Mouse (Mus musculus): ENCODE data around the gene Zfp207. TPM values are rescaled to one million over a fixed set of nuclear protein-coding genes. Genes with fewer than 3 reads are reported as not detected.
"Not testable (repeated sequence)": the region's sequence is repeated elsewhere in the genome, so short reads cannot be mapped to it uniquely, and the experiment has no call there.

Zfp207 gene
- polyA plus RNA-seq, 1 experiment from 2014 or later: 163 TPM

- peaks cover 0 to 30% of the 10 kb centered on the region in 2 experiments; a peak in 3 of 4 replicates for H3K4me1 ChIP-seq (ENCODE audit: control insufficient read depth in 2 of 2, insufficient read depth in 2 of 2, low read length in 2 of 2)
- 52% methylated on average over 4 of the region's 4 CpGs for WGBS
- no peak overlapping the region for H3K27ac ChIP-seq (replicated peaks in 1 of 2; ENCODE audit: control insufficient read depth in 1 of 2, insufficient read depth in 1 of 2, low read depth in 2 of 2, low read length in 2 of 2)
- H3K4me3 ChIP-seq (ENCODE audit: control insufficient read depth in 1 of 2, insufficient read depth in 1 of 2, low read depth in 1 of 2, low read length in 2 of 2): peak overlapping the region; percentile 61 to 97
- ATAC-seq (ENCODE audit: insufficient number of reproducible peaks, insufficient read depth, low FRiP score, low read depth): no peak
- H3K36me3 ChIP-seq (ENCODE audit: control insufficient read depth, insufficient read depth, low read length): peaks cover 47% of the 10 kb centered on the region
- peak overlapping the region; percentile 100 for H3K9ac ChIP-seq (ENCODE audit: low read length)
- no peaks in the 10 kb centered on the region for H3K9me3 ChIP-seq (ENCODE audit: control insufficient read depth, low read length)
- H3K4me2 ChIP-seq (ENCODE audit: low read length): peak overlapping the region; percentile 85
- no peaks in the 10 kb centered on the region for H3K27me3 ChIP-seq (ENCODE audit: control insufficient read depth, insufficient read depth, low read length)
These were observed 2.0 kb downstream of the Zfp207 start for GRCm38 (mm10) chr11:80385055-80385454.

DNA sequence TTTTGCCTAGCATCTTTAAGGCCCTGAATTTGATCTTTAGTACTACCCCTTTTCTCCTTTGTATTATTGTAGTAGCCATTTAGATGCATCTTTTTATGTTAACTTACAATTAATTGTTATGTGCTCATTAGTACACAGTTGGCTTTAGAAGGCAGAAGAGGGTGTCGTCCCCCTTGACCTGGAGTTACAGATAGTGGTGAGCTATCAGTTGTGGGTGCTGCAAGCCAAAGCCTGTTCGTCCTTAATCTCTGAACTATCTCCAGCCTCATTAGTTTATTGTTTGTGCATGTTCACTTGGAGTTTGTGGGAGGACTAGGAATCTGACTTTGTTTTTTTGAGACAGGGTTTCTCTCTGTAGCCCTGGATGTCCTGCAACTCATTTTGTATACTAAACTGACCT, 3.7 kb downstream of the Zfp207 start:
- H3K4me2 ChIP-seq (ENCODE audit: low read length): peak overlapping the region; percentile 85
- H3K9me3 ChIP-seq (ENCODE audit: control insufficient read depth, low read length): no peaks in the 10 kb centered on the region
- no peaks in the 10 kb centered on the region for H3K27me3 ChIP-seq (ENCODE audit: control insufficient read depth, insufficient read depth, low read length)
- H3K4me1 ChIP-seq (ENCODE audit: control insufficient read depth in 2 of 2, insufficient read depth in 2 of 2, low read length in 2 of 2): peaks cover 0 to 30% of the 10 kb centered on the region in 2 experiments; a peak in 3 of 4 replicates
- peak overlapping the region in 1 of 2 experiments; percentile 97; a peak in 1 of 4 replicates for H3K4me3 ChIP-seq (ENCODE audit: control insufficient read depth in 1 of 2, insufficient read depth in 1 of 2, low read depth in 1 of 2, low read length in 2 of 2)
- ATAC-seq (ENCODE audit: insufficient number of reproducible peaks, insufficient read depth, low FRiP score, low read depth): no peak
- WGBS: 27% methylated on average over 2 of the region's 2 CpGs
- H3K36me3 ChIP-seq (ENCODE audit: control insufficient read depth, insufficient read depth, low read length): peaks cover 63% of the 10 kb centered on the region
- H3K27ac ChIP-seq (replicated peaks in 1 of 2; ENCODE audit: control insufficient read depth in 1 of 2, insufficient read depth in 1 of 2, low read depth in 2 of 2, low read length in 2 of 2): no peak overlapping the region
- H3K9ac ChIP-seq (ENCODE audit: low read length): peak overlapping the region; percentile 21; the same call in 1 of the 2 replicates

- Histone ChIP-seq H3K27ac (replicated peaks in 1 of 2; ENCODE audit: control insufficient read depth in 1 of 2, insufficient read depth in 1 of 2, low read depth in 2 of 2, low read length in 2 of 2) (no peak overlapping the region), H3K9me3 (ENCODE audit: control insufficient read depth, low read length) (no peaks in the 10 kb centered on the region), H3K4me2 (ENCODE audit: low read length) (no peak overlapping the region), H3K27me3 (ENCODE audit: control insufficient read depth, insufficient read depth, low read length) (no peaks in the 10 kb centered on the region), H3K36me3 (ENCODE audit: control insufficient read depth, insufficient read depth, low read length) (peaks cover 88% of the 10 kb centered on the region), H3K9ac (ENCODE audit: low read length) (no peak overlapping the region), H3K4me3 (ENCODE audit: control insufficient read depth in 1 of 2, insufficient read depth in 1 of 2, low read depth in 1 of 2, low read length in 2 of 2) (no peak overlapping the region), H3K4me1 (ENCODE audit: control insufficient read depth in 2 of 2, insufficient read depth in 2 of 2, low read length in 2 of 2) (peaks cover 0 to 19% of the 10 kb centered on the region in 2 experiments; a peak in 2 of 4 replicates)
- ATAC-seq (ENCODE audit: insufficient number of reproducible peaks, insufficient read depth, low FRiP score, low read depth): no peak
- 73% methylated on average over 1 of the region's 1 CpGs for WGBS
These were observed 6.8 kb downstream of the Zfp207 start for GRCm38 (mm10) chr11:80389885-80390284.

DNA sequence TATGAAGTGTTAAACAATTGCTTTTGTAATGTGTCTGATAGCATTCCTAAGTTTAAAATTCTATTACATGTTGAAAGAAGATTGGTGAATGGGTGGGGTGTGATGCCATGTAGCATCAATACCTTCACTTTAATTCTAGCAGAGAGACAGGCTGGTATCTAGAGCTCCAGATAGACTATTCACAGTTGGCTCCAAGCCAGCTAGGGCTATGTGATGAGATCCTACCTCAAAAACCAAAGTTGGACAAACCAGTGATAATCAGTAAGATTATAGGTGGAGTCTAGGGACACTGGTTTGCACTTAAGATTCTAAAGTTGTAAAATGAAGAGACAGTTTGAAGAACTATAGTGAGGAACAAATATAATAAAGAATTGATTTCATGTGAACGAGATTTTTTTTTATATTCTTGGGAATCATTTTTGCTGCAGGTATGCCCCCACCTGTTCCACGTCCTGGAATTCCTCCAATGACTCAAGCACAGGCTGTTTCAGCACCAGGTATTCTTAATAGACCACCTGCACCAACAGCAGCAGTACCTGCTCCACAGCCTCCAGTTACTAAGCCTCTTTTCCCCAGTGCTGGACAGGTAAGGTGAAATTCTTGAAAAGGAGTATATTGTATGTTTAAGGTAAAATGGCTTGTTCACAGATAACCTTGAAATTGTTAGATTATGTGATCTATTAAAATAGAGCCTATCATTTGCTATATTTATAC, 8.5 kb downstream of the Zfp207 start:
- Histone ChIP-seq H3K9ac (ENCODE audit: low read length) (no peak overlapping the region), H3K4me3 (ENCODE audit: control insufficient read depth in 1 of 2, insufficient read depth in 1 of 2, low read depth in 1 of 2, low read length in 2 of 2) (no peak overlapping the region), H3K4me2 (ENCODE audit: low read length) (no peak overlapping the region), H3K27ac (replicated peaks in 1 of 2; ENCODE audit: control insufficient read depth in 1 of 2, insufficient read depth in 1 of 2, low read depth in 2 of 2, low read length in 2 of 2) (no peak overlapping the region), H3K9me3 (ENCODE audit: control insufficient read depth, low read length) (no peaks in the 10 kb centered on the region), H3K4me1 (ENCODE audit: control insufficient read depth in 2 of 2, insufficient read depth in 2 of 2, low read length in 2 of 2) (peaks cover 0 to 3% of the 10 kb centered on the region in 2 experiments; a peak in 1 of 4 replicates), H3K27me3 (ENCODE audit: control insufficient read depth, insufficient read depth, low read length) (no peaks in the 10 kb centered on the region), H3K36me3 (ENCODE audit: control insufficient read depth, insufficient read depth, low read length) (peaks cover 93% of the 10 kb centered on the region)
- no peak for ATAC-seq (ENCODE audit: insufficient number of reproducible peaks, insufficient read depth, low FRiP score, low read depth)
- 91% methylated on average over 2 of the region's 2 CpGs for WGBS

- H3K27me3 ChIP-seq (ENCODE audit: control insufficient read depth, insufficient read depth, low read length): no peaks in the 10 kb centered on the region
- WGBS: 95% methylated on average over 3 of the region's 3 CpGs
- no peaks in the 10 kb centered on the region for H3K9me3 ChIP-seq (ENCODE audit: control insufficient read depth, low read length)
- no peak for ATAC-seq (ENCODE audit: insufficient number of reproducible peaks, insufficient read depth, low FRiP score, low read depth)
- no peak overlapping the region for H3K4me3 ChIP-seq (ENCODE audit: control insufficient read depth in 1 of 2, insufficient read depth in 1 of 2, low read depth in 1 of 2, low read length in 2 of 2)
- no peak overlapping the region for H3K4me2 ChIP-seq (ENCODE audit: low read length)
- no peak overlapping the region for H3K27ac ChIP-seq (replicated peaks in 1 of 2; ENCODE audit: control insufficient read depth in 1 of 2, insufficient read depth in 1 of 2, low read depth in 2 of 2, low read length in 2 of 2)
- no peaks in the 10 kb centered on the region for H3K4me1 ChIP-seq (ENCODE audit: control insufficient read depth in 2 of 2, insufficient read depth in 2 of 2, low read length in 2 of 2)
- peaks cover 92% of the 10 kb centered on the region for H3K36me3 ChIP-seq (ENCODE audit: control insufficient read depth, insufficient read depth, low read length)
- H3K9ac ChIP-seq (ENCODE audit: low read length): no peak overlapping the region
These were observed 12.9 kb downstream of the Zfp207 start for GRCm38 (mm10) chr11:80395930-80396329.

DNA sequence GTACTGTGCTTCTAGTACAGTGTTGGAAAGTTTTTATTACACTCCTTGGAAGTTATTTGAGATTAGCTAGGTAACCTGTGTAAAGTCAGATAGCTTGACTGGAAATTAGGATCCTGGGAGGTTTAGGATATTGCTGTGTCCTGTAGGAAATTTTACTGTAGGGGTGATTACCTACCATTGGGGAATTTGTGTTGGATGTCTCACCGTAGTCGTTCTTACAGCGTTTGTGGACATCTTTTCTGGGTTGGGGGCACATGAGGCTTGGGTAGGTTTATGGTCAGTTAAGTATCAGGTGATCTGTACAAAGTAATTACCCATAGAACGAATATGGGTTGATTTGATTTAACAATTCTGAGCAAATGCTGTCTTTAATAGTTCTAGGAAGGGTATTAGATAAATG, 13.5 kb downstream of the Zfp207 start:
- Histone ChIP-seq H3K9ac (ENCODE audit: low read length) (no peak overlapping the region), H3K4me2 (ENCODE audit: low read length) (no peak overlapping the region), H3K27me3 (ENCODE audit: control insufficient read depth, insufficient read depth, low read length) (no peaks in the 10 kb centered on the region), H3K4me3 (ENCODE audit: control insufficient read depth in 1 of 2, insufficient read depth in 1 of 2, low read depth in 1 of 2, low read length in 2 of 2) (no peak overlapping the region), H3K36me3 (ENCODE audit: control insufficient read depth, insufficient read depth, low read length) (peaks cover 91% of the 10 kb centered on the region), H3K4me1 (ENCODE audit: control insufficient read depth in 2 of 2, insufficient read depth in 2 of 2, low read length in 2 of 2) (no peaks in the 10 kb centered on the region), H3K9me3 (ENCODE audit: control insufficient read depth, low read length) (no peaks in the 10 kb centered on the region), H3K27ac (replicated peaks in 1 of 2; ENCODE audit: control insufficient read depth in 1 of 2, insufficient read depth in 1 of 2, low read depth in 2 of 2, low read length in 2 of 2) (no peak overlapping the region)
- 89% methylated on average over 4 of the region's 4 CpGs for WGBS
- no peak for ATAC-seq (ENCODE audit: insufficient number of reproducible peaks, insufficient read depth, low FRiP score, low read depth)

DNA sequence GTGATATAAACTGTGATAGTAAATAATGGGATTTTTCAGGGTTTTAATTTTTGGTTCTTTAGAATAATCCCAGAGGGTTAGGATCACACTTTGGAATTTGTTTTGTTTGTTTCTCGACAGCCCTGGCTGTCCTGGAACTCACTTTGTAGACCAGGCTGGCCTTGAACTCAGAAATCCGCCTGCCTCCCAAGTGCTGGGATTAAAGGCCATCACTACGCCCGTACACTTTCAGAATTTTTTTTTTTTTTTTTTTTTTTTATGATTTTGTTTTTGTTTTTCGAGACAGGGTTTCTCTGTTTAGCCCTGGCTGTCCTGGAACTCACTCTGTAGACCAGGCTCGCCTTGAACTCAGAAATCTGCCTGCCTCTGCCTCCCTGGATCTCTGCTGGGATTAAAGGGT, 24.8 kb downstream of the Zfp207 start:
- H3K9me3 ChIP-seq (ENCODE audit: control insufficient read depth, low read length): not testable (repeated sequence)

GRCm38 (mm10) chr11:80410377-80410776, 27.3 kb downstream of the Zfp207 start:
- Histone ChIP-seq H3K9ac (ENCODE audit: low read length) (no peak overlapping the region), H3K4me1 (ENCODE audit: control insufficient read depth in 2 of 2, insufficient read depth in 2 of 2, low read length in 2 of 2) (no peaks in the 10 kb centered on the region), H3K36me3 (ENCODE audit: control insufficient read depth, insufficient read depth, low read length) (peaks cover 56% of the 10 kb centered on the region), H3K27ac (replicated peaks in 1 of 2; ENCODE audit: control insufficient read depth in 1 of 2, insufficient read depth in 1 of 2, low read depth in 2 of 2, low read length in 2 of 2) (no peak overlapping the region), H3K27me3 (ENCODE audit: control insufficient read depth, insufficient read depth, low read length) (no peaks in the 10 kb centered on the region), H3K4me3 (ENCODE audit: control insufficient read depth in 1 of 2, insufficient read depth in 1 of 2, low read depth in 1 of 2, low read length in 2 of 2) (no peak overlapping the region), H3K4me2 (ENCODE audit: low read length) (no peak overlapping the region), H3K9me3 (ENCODE audit: control insufficient read depth, low read length) (no peaks in the 10 kb centered on the region)
- no peak for ATAC-seq (ENCODE audit: insufficient number of reproducible peaks, insufficient read depth, low FRiP score, low read depth)
- 92% methylated on average over 2 of the region's 2 CpGs for WGBS

More for the DNA sequence above, 24.8 kb downstream of the Zfp207 start:
- not testable (repeated sequence) for H3K4me1 ChIP-seq (ENCODE audit: control insufficient read depth in 2 of 2, insufficient read depth in 2 of 2, low read length in 2 of 2); H3K9ac ChIP-seq (ENCODE audit: low read length); H3K4me2 ChIP-seq (ENCODE audit: low read length); ATAC-seq (ENCODE audit: insufficient number of reproducible peaks, insufficient read depth, low FRiP score, low read depth); H3K27ac ChIP-seq (replicated peaks in 1 of 2; ENCODE audit: control insufficient read depth in 1 of 2, insufficient read depth in 1 of 2, low read depth in 2 of 2, low read length in 2 of 2); H3K27me3 ChIP-seq (ENCODE audit: control insufficient read depth, insufficient read depth, low read length); H3K4me3 ChIP-seq (ENCODE audit: control insufficient read depth in 1 of 2, insufficient read depth in 1 of 2, low read depth in 1 of 2, low read length in 2 of 2)
- 92% methylated on average over 6 of the region's 6 CpGs for WGBS
- H3K36me3 ChIP-seq (ENCODE audit: control insufficient read depth, insufficient read depth, low read length): peaks cover 68% of the 10 kb centered on the region

All from heart, embryonic 14.5 days (tissue).